Mouse (Mus musculus) brain, embryonic 18.5 days (tissue): ENCODE results near the gene Spic.
"Not testable (repeated sequence)": the region's sequence is repeated elsewhere in the genome, so short reads cannot be mapped to it uniquely, and the experiment has no call there.

Experiments used
- DNase-seq: peaks from one replicate; pipeline ENCODE4 v3.0.0-alpha.2; 2012; ENCODE audit warnings: low read depth, low spot score

Gene Spic

DNA sequence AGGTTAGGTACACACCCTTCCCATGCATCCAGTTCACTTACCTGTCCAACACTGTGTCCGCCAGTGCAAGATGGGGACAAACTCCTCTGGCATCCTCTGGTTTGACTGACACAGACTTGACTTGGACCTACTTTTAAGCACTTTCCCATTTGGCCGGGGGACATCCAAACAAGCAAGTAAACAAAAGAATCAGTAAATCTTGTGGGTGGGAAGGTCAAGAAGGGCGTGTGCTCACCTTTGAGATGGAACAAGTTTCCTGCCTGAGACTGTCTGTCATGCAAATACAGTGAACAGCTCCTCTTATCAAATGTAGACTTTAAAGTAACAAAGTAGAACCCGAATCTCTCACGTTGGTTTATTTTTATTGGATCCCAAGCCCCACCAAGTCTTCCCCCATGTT lies at the start of gene Spic:
TSS of gene Spic (minus strand) at position 91 of the 400 bp plus-strand sequence.
- no peak for DNase-seq

DNA sequence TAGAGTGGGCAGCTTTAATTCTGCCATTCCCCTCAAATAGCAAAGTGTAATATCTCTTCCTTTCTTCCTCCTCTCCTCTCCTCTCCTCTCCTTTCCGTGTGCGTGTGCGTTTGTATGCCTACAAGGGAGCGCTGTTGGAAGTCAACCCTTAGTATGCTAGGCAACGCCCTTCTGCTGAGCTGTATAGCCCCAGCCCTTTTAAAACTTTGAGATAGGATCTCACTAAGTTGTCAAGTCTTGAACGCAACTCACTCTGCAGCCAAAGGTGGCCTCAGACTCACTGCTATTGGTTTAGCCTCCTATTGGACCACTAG lies 47.5 kb upstream of the Spic start:
- no peak for DNase-seq

DNA sequence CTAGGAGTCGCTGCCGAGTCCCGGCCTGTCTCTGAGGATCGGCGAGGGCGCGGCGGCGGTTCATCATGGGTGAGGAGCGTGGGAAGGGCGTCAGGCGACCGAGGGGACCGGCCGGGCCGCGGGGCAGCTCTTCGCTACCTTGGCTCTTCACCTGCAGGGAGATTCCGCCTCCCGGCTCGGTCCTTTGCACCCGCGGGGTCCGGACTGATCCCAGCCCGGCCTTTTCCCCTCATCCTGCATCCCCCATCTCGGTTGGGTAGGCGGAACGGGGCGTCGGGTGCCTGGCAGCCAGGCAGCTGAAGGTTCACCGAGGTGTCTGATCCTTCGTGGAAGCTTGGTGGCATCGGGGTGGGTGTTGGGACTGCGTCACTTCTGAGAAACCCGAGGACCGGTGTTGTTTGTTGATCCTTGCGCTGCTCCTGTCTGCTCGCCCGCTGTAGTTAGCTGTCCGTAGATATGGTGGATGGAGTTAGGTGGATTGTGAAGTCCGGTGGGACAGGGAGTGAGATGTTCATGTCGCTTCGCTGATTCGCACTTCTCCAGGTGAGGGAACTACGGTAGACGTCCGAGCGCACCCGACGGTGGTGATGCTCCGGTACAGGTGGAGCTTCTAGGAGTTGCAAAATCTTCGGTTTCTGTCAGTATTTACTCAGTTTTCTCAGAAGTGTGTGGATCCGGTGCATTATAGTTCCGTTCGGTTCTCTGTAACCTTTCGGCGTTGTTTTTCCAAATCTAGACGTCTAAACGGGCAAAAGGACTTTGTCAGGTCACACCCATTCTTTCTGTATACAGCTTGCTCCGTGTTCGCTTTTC lies 46.9 kb upstream of the Spic start:
- no peak for DNase-seq

DNA sequence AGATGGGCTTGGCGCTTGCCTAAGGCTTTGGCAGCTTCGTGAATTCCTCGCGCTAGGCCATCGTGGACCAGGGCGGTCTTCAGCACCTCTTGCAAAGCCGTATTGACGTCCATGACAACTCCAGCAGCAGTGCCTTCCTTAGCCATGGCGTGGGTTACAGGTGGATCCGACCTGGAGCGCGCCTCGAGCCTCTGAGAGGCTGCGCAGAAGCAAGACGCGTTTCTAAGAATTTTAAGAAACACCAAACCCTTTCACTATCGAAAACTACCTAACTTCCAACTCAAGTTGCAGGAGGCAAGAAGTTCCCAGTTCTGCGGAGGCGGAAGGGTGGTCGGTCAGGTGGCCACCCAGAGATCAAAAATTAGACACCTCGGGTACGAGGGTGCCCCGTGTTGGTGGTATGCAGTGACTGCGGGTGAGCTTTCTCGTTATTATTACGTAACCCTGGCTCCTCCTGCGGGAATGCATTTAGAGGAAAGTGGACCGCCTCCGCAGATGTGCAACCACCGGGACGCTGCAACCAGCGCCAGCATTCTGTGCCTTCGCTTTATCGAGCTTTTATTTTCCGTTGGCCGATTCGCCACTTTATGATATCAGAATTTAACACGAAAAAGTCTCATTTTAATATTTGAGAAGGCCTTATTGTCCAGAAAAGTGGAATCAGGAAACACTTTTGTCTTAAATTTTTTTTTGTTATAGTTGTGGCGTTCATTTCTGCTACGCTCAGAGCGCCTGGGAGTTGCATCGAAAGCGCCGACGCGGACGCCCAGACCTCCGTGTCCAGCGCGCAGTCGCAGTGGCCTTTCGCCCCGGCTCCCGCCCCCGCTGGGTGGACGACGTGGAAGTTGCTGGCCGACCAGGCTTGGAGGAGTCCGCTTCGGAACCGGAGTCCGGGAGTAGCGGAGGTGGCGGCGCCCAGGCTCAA lies 46.0 kb upstream of the Spic start, which contains the start of gene Arl1:
TSS of gene Arl1 (plus strand) at position 288 of the 925 bp plus-strand sequence.
- peak; percentile 81 for DNase-seq

DNA sequence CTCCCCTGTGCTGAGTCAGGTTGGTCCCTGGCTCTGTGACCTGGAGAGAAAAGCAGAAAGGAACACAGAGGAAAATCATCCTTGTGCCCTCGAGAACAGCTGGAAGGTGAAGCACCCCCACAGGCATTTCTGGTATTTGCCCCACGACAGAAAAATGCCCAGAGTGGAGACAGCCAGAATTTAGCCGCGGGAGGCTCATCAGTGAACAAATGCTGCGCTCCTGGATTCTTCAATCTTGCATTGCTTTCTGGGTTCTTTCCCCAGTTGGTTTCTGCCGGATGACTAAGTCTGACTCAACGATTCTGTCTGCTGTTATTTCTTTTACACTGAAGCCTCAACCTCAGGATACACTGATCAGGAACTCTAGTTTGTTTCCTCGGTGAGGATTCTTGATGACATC lies 43.4 kb upstream of the Spic start:
- DNase-seq, result no peak

DNA sequence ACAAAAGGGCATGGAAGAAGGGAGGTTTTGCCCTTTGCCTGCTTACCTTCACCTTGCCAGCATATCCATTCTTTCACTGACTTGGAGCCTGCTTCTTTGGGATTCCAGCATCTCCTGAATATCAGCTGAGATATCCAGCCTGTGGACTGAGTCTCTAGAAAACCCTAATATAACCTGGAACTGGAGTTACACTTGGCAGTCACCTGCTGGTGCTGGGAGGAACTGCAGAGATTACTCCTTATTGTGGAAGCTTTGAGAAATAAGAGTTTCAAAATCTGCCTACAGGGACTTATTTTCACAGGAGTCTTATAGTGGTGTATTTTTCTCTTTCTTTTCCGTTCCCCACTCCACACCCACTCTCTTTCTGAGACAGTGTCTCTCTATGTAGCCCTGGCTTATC lies 42.3 kb upstream of the Spic start:
- DNase-seq, result no peak

DNA sequence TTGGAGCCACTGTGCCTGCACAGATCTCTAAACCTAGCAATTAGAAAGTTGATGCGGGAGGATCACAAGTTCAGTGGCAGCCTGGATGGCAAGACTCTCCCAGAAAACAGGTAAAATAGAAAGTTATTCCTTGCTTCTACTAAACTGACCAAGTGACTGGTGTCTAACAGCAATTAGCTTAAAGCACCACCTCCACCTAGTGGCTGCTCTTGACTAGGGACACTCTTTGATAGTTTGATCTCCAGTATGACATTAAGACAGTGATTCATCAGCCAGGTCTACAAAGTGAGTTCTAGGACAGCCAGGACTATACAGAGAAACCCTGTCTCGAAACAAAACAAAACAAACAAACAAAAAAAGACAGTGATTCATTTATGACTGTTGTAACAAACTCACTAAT lies 40.5 kb upstream of the Spic start:
- no peak for DNase-seq

DNA sequence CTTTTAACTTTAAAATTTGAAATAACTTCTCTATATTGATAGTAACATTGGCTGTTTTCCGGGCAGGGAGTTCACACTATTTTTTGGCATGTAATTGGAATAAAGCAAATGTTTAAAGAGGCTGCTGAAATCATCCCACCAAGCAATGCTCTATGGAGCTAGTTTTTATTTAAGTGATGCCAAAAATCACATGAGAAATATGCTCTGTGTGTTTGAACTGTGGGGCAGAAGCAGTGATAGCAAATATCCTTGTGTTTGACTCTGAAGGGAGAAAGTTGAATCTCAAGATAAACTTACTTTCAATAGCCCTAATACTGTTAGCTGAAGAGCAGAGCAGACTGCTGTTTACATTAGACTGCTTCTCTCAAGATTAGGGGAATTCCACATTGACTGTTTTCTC lies 34.8 kb upstream of the Spic start:
- no peak for DNase-seq

DNA sequence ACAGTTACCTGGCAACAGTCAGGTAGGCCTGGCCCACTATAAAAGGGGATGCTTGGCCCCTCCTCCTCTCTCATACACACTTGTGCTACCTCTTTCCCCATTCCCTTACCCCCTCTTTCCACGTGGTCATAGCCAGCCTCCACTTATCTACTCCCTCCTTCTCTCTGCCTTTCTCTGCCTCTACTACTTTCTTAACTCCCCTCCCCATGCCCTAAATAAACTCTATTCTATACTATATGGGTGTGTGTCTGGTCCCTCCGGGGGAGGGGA lies 32.9 kb upstream of the Spic start:
- DNase-seq, result no peak

DNA sequence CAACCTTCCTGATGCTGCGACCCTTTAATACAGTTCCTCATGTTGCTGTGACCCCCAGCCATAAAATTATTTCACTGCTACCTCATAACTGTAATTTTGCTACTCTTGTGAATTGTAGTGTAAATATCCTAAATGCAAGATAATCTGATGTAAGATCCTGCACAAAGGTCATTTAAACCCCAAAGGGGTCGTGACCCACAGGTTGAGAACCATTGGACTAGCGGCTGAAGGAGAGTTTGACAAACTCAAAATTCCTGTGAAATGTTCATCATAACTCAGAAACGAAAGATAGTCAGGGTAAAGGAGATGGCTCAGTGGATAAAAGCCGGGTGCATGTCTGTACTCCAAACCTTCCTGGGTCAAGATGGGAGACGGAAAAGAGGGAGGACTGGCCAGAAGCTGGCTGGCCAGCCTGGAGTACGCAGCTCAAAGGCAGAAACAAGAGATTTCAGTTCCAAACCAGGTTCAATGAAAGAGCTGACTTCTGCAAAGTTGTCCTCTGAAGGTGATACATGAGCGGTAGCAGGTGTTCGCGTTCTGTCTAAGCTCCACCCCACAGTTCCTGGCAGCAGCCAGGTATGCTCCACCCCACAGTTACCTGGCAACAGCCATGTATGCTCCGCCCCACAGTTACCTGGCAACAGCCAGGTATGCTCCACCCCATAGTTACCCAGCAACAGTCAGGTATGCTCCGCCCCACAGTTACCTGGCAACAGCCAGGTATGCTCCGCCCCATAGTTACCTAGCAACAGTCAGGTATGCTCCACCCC lies 32.4 kb upstream of the Spic start:
- no peak for DNase-seq

DNA sequence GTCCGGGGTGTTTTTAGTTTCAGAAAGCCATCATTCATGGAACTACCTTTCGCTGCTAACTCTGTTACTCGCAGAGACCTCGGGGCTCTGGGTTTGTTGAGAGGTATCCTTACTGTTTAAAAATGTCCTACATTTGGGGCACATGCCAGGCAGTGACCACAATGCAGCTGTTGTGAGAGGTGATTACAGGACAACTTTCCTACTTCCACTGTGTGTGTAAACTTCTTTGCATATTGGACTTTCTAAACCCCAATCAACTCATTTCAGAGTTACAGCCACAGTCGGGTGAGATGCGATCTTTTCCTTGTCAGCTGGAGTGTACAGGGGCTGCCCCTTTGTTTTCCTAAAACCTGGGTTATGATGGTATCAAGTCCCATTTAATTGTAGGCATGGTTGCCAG lies 30.8 kb upstream of the Spic start:
- DNase-seq, result no peak

DNA sequence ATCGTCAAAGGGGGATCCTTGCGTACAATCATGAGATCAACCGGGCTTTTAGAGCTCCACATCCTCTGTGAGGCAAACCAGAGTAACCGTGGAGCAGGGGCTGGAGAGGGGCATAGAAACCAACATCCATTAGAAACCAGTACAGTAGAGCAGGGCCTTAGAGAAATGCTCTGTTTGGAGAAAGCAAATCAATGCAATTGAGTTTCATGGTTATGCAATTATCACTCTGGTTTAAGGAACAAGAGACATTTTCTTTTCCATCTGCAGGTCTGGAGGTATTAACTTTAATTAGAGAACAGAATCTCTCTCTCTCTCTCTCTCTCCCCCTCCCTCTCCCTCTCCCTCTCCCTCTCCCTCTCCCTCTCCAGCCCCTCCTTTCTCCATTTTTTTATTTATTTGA lies 29.9 kb upstream of the Spic start:
- DNase-seq, result no peak

DNA sequence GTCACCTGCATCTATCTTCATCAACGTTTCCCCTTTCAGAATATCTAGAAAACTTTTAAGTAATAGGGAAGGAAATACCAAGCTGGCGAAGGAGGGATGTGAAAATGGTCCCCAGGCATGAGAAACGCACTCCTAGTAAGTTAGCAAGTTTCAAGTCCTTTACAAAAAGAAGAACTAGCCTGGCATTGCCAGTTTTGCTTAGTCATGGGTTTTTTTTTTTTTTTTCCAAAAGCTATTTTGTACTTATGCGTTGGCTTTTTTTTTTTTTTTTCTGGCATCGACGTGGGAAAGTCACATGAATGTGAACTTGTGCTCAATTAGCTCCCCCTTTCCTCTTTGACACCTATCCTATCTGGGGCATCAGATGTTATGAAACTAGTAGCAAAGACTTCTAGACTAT lies 27.5 kb upstream of the Spic start:
- no peak for DNase-seq

DNA sequence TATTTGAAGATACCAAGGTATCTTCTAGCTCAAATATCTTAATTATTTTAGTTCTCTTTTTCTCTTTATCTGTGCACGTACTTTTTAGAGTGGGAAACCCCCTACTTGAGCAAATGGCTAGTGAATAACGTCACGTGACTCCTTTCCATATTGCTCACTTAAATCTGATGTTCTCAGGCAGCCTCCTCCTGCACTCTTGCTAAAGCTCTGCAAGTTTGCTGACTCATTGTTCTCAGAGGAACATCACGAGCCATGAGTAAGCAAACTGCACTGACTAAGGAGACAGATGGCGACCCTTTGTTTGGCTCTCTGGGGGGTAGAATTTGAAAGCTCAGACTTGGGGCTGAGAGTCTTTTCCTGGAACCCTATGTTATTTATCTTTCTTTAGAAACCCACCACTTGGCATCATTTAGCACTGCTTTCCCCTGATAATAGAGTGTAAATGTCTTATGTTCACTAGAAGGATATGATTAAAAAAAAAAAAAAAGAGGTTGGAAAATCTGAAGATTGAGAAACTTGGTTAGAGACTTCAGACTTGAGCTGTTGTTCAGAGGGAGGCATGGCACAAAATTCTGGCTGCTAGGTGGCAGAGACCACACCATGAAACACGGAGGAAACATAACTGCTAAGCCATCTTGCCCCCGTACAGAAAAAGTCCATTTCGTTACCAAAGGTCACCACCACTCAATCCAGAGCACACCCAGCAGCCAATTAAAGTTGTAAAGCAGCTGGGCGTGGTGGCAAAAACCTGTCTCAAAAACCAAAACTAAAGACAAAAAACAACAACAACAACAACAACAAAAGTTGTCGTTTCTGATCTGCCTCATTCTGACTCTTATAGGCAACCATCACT lies 24.1 kb upstream of the Spic start:
- no peak for DNase-seq

DNA sequence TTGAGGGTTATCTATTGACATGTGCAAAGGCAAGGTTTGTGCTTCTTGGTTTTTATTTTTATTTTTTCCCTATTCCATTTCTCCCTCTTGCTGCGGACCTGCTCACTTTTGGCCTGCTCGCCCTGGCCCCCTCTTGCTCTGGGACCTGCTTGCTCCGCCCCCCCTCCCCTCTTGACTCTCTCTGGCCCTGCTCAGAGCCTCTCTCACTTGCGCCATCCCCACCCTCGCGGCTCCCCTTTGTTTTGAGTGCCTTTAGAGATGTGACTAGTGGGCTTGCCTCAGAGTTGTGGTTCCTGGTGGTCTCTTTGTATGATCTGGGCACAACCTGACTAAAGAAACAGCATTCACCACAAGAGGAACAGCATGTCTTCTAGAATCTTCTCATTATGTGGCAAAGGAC lies 16.1 kb upstream of the Spic start:
- no peak for DNase-seq

DNA sequence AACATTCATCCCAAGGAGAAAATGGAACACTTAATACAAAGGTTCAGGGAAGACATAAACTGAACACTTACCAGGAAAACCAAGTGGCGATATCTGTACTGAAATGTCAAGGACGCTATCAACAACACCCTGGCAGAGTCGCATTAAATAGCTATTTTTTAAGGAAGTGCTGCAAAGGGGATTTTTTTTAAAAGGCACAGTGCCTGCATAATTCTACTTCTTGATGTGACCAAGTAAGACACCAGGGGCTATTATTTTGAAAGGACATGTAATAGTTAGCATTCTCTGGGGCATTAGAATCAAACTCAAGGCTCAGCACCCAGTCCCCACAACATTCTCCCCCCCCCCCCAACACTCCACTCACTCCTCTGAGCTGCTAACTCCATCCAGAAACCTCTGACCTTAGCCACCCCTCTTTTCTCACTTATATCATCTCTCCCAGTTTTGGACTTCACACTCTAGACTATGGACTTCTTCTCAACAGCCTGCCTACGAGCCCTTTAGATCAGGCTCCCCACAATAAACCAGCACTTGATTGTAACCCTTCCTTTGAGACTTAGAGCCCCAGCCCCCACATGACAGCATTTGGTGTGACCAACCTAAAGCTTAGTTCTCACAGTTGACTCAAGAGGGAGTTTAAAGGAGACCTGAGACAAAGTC lies 1.8 kb downstream of the Spic start:
- no peak for DNase-seq

DNA sequence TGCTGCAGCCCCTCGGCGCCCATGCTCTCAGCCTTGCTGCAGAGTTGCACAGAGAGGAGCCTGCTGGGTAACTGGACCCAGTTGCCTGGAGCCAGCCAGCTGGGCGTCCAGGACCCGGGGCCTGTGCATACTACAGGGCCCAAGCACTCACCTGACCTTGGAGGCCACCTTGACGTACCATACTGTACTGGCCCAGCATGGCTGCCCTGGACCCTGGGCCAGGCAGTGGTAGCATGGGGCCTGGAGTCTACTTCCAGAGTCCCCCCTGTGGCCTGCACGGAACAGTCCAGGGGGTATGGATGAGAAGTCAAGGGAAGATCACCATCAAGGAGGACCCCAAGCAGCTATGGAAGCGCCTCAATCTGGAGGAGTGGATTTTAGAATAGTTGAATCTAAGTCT lies 12.0 kb downstream of the Spic start:
- no peak for DNase-seq

DNA sequence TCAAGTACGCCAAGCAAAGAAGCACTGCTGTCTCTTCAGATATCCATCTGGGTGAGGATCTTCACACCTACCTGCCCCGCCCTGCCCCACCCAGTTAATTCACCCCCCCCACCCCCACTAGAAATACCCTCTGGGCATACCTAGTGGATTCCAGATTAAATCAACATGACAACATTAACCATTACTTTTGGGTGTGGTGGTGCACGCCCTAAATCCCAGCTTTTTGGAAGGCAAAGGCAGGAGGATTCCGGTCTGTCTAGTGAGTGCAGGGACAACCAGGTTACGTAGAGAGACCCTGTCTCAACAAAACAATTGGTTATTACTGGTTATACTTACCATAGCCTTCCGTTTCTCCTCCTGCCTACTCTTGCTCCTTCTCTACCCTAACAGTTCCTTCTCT lies 12.7 kb downstream of the Spic start:
- DNase-seq, result no peak

DNA sequence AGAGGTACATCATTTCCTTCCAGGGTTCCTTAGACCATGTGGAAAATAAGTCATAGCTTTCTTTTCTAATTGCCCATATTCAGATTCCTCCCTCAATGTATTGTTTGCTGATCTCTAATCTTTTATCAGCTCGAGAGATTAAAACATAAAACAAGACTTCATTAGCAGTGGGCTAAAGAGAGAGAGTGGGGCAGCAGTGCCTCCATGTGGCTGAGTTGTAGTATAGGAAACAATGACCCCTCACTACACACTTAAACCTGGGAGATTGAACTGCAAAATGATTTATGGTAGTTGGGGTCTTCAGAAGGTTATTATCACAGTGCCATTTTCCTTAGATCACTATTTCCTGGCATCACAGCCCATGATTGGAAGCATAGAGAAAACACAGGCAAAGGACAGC lies 15.1 kb downstream of the Spic start:
- DNase-seq, result no peak

DNA sequence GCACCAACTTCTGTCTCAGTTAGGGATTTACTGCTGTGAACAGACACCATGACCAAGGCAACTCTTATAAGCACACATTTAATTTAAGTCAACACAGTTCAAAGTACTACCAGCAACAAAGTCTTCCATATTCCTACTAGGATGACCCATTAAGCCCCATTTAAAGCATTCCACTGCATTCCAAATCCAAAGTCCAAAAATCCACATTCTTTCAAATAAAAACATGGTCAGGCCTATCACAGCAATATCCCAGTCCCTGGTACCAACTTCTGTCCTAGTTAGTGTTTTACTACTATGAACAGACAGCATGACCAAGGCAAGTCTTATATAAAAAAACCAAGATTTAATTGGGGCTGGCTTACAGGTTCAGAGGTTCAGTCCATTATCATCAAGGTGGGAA lies 21.0 kb downstream of the Spic start:
- not testable (repeated sequence) for DNase-seq

DNA sequence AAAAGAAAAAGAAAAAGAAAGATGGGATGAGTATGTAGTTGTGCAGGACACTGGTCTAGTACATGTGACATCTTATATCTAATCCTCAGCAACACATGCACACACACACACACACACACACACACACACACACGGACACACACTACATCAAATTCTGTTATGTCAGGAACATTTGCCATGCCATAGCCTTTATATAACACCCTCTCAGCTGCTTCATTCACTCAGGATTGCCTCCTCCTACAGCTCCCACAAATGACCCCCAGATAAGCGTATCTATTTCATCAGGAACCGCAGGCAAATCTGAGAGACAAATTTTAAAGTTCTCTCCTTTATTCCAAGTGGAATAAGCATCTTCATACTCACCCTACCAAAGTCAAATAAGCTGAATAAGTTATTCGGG lies 25.9 kb downstream of the Spic start:
- DNase-seq, result no peak
